Mouse (Mus musculus) midbrain, postnatal 0 days (tissue): Measurements from ENCODE around the gene Pxdc1. TPM values are rescaled to one million over a fixed set of nuclear protein-coding genes. Genes with fewer than 3 reads are reported as not detected.
A peak's percentile ranks its signal among the peaks of the same experiment; 100 is the strongest.

Source experiments
- ATAC-seq: fragments of 200-750 bp; cut with Nextera tagmentation; 2 replicates; pipeline ENCODE4 v1.8.0; 2017; ENCODE audit warnings: moderate number of reproducible peaks, mild to moderate bottlenecking, moderate TSS enrichment, moderate library complexity; ENCODE audit not compliant: low FRiP score
- DNase-seq: peaks from one replicate; pipeline ENCODE4 v3.0.0-alpha.2; 2015; ENCODE audit warnings: low spot score
- H3K27ac ChIP-seq: fragments of 300-500 bp; sonication (generic); 2 replicates; pipeline ENCODE4 v1.5.1; 2014; ENCODE audit warnings: low read depth, mild to moderate bottlenecking, low read length, mixed read lengths
- H3K27me3 ChIP-seq: fragments of 300-500 bp; sonication (generic); 2 replicates; pipeline ENCODE4 v1.6.1; 2014; ENCODE audit warnings: low read length, control low read depth, mixed read lengths; ENCODE audit not compliant: insufficient read depth
- H3K36me3 ChIP-seq: fragments of 300-500 bp; sonication (generic); 2 replicates; pipeline ENCODE4 v1.6.1; 2014; ENCODE audit warnings: low read length, control low read depth, mixed read lengths; ENCODE audit not compliant: insufficient read depth
- H3K4me1 ChIP-seq: fragments of 300-500 bp; sonication (generic); 2 replicates; pipeline ENCODE4 v1.6.1; 2014; ENCODE audit warnings: mild to moderate bottlenecking, control low read depth, antibody characterized with exemption, low read length, mixed read lengths; ENCODE audit not compliant: insufficient read depth
- H3K4me2 ChIP-seq: fragments of 300-500 bp; sonication (generic); 2 replicates; pipeline ENCODE4 v1.6.1; 2014; ENCODE audit warnings: low read depth, mild to moderate bottlenecking, low read length, mixed read lengths; ENCODE audit not compliant: poor library complexity, severe bottlenecking
- H3K4me3 ChIP-seq: fragments of 300-500 bp; sonication (generic); 2 replicates; pipeline ENCODE4 v1.5.1; 2014; ENCODE audit warnings: low read depth, mild to moderate bottlenecking, low read length, moderate library complexity
- H3K9ac ChIP-seq: fragments of 300-500 bp; sonication (generic); replicated peaks from 2 replicates; pipeline ENCODE4 v1.6.1; 2014; ENCODE audit warnings: mild to moderate bottlenecking, low read length, moderate library complexity, mixed read lengths; ENCODE audit not compliant: poor library complexity, severe bottlenecking
- H3K9me3 ChIP-seq: fragments of 300-500 bp; sonication (generic); 2 replicates; pipeline ENCODE4 v1.6.1; 2016; ENCODE audit warnings: low read length, control low read depth
- CTCF ChIP-seq: IDR thresholded peaks from 2 replicates; pipeline ENCODE4 v1.5.1; 2016; ENCODE audit warnings: antibody characterized with exemption, mild to moderate bottlenecking
- WGBS: fragments of 180-500 bp; shearing (Covaris S2); extraction: QIAGEN DNeasy Blood & Tissue Kit; methylation state at CpG from one replicate; pipeline ENCODE4 v1.1.7; 2014; 5-methylcytosine and 5-hydroxymethylcytosine counted together
- polyA plus RNA-seq: library from polyadenylated mRNA; unstranded; fragments of >200 nt; fragmentation: Nextera tagmentation; extraction: Ambion mirVana; gene quantifications from 2 replicates; pipeline ENCODE4 v1.2.1, GENCODE M21; 2015
- total RNA-seq: library from RNA; depleted of rRNA; stranded (reverse); fragments of >200 nt; gene quantifications from 2 replicates; pipeline ENCODE4 v1.2.3, GENCODE M21; 2014

Gene Pxdc1
- total and polyA plus RNA-seq, 2 experiments from 2014 or later: 7.8 to 12.7 TPM

DNA sequence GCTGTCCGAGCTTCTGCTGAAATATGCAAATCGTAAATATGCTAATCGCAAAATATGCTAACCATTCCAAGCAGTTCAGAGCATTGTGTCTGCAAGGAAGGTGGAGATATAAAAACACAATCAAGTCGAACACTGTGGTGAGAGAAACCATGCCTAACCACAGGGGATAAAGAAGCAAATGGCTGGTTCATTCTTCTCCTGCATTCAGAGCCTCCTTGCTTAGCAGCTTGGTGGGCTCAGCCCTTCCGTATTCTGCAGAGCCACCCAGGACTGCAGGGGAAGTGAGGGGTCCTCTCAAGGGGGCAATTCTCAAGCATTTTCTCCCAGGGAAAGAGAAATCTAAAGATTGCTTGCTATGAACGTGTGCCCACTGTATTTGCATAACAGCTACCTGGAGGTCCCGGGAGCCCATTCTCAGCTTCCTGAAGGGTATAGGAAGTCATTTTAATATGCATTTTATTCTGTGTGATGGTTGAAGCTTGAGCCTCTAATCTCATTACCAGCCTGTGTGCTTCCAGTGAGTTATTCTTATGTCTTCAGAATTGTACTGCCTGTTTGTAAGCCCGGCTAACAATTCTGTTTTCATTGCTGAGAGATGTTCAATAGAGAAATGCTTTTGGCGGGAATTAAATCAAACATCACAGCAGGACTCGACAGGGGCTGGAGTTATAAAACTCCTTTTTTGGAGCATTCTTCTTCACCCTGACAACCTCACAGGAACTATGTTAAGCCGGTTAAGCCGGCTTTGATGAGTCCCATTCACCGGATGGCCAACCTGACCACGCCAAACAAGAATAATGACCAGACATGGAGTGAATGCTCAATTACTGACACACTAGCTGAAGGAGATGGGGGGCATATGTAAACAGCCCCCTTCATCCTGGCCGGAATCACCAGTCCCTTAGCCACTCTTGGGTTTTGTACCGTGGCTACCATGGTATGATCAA lies 16.9 kb upstream of the Pxdc1 start:
- Histone ChIP-seq H3K36me3 (no peaks in the 10 kb centered on the region), H3K27ac (peak overlapping the region; percentile 28; the same call in 1 of the 2 replicates), H3K4me2 (peak overlapping the region; percentile 7), H3K4me1 (0 out of 2 replicates have a peak, but pooled peaks cover 3% of the 10 kb centered on the region), H3K9me3 (no peaks in the 10 kb centered on the region), H3K4me3 (no peak overlapping the region), H3K27me3 (no peaks in the 10 kb centered on the region), H3K9ac (no peak overlapping the region)
- no peak for TF ChIP-seq CTCF
- peak; percentile 60; the same call in 1 of the 2 replicates for ATAC-seq
- no peak for DNase-seq
- WGBS: 13% methylated on average over 16 of the region's 16 CpGs

GRCm38 (mm10) chr13:34667197-34667596 lies 13.9 kb upstream of the Pxdc1 start:
- 0 out of 2 replicates have a peak, but pooled peaks cover 3% of the 10 kb centered on the region for H3K4me1 ChIP-seq
- H3K9me3 ChIP-seq: no peaks in the 10 kb centered on the region
- no peak for ATAC-seq
- DNase-seq: no peak
- no peak overlapping the region for H3K9ac ChIP-seq
- no peak overlapping the region for H3K4me3 ChIP-seq
- H3K4me2 ChIP-seq: no peak overlapping the region
- H3K36me3 ChIP-seq: no peaks in the 10 kb centered on the region
- H3K27ac ChIP-seq: no peak overlapping the region
- 90% methylated on average over 8 of the region's 8 CpGs for WGBS
- H3K27me3 ChIP-seq: no peaks in the 10 kb centered on the region
- TF ChIP-seq CTCF: no peak

DNA sequence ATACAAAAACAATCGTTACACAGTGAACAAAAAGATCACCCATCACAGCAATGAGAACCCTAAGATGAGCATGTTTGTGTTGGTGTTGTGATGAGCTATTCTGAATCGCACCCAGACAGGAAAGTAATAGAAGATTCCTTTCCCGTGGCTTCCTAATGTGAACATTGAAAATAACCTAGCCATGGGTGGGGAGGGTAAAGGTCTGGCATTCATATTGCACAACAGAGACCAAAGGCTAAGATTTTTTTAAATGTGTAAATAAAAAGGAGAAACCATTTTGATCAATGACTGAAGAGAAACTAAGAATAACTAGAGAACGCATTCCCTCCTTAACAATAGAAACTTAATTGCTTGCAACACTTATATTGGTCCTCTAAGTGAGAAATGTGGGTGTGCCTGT lies 11.8 kb upstream of the Pxdc1 start:
- Histone ChIP-seq H3K4me3 (no peak overlapping the region), H3K27ac (no peak overlapping the region), H3K9ac (no peak overlapping the region), H3K4me2 (no peak overlapping the region), H3K27me3 (no peaks in the 10 kb centered on the region), H3K36me3 (no peaks in the 10 kb centered on the region), H3K4me1 (0 out of 2 replicates have a peak, but pooled peaks cover 2% of the 10 kb centered on the region), H3K9me3 (no peaks in the 10 kb centered on the region)
- no peak for ATAC-seq
- no peak for TF ChIP-seq CTCF
- DNase-seq: no peak
- 81% methylated on average over 4 of the region's 4 CpGs for WGBS

- DNase-seq (no peak), ATAC-seq (no peak)
- no peaks in the 10 kb centered on the region for H3K36me3 ChIP-seq
- no peak overlapping the region for H3K4me3 ChIP-seq
- H3K27me3 ChIP-seq: no peaks in the 10 kb centered on the region
- no peak overlapping the region for H3K9ac ChIP-seq
- H3K9me3 ChIP-seq: no peaks in the 10 kb centered on the region
- no peaks in the 10 kb centered on the region for H3K4me1 ChIP-seq
- WGBS: 86% methylated on average over 6 of the region's 6 CpGs
- H3K4me2 ChIP-seq: no peak overlapping the region
- no peak for TF ChIP-seq CTCF
- H3K27ac ChIP-seq: no peak overlapping the region
Observed at GRCm38 (mm10) chr13:34663762-34664161, 10.5 kb upstream of the Pxdc1 start.

GRCm38 (mm10) chr13:34659507-34659906 lies 6.2 kb upstream of the Pxdc1 start:
- no peak for ATAC-seq
- no peak overlapping the region for H3K4me3 ChIP-seq
- H3K36me3 ChIP-seq: no peaks in the 10 kb centered on the region
- H3K27ac ChIP-seq: no peak overlapping the region
- no peak overlapping the region for H3K9ac ChIP-seq
- H3K9me3 ChIP-seq: no peaks in the 10 kb centered on the region
- no peak overlapping the region for H3K4me2 ChIP-seq
- H3K27me3 ChIP-seq: 0 out of 2 replicates have a peak, but pooled peaks cover 2% of the 10 kb centered on the region
- TF ChIP-seq CTCF: no peak
- DNase-seq: no peak
- WGBS: 82% methylated on average over 4 of the region's 4 CpGs
- H3K4me1 ChIP-seq: no peaks in the 10 kb centered on the region

- no peaks in the 10 kb centered on the region for H3K9me3 ChIP-seq
- H3K36me3 ChIP-seq: no peaks in the 10 kb centered on the region
- H3K4me3 ChIP-seq: no peak overlapping the region
- H3K9ac ChIP-seq: no peak overlapping the region
- no peak for TF ChIP-seq CTCF
- H3K27ac ChIP-seq: no peak overlapping the region
- peaks cover 14% of the 10 kb centered on the region for H3K27me3 ChIP-seq
- ATAC-seq: no peak
- 88% methylated on average over 5 of the region's 5 CpGs for WGBS
- H3K4me2 ChIP-seq: no peak overlapping the region
- peaks cover 3% of the 10 kb centered on the region; the same call in 1 of the 2 replicates for H3K4me1 ChIP-seq
- no peak for DNase-seq
Observed at GRCm38 (mm10) chr13:34656351-34656750, 3.1 kb upstream of the Pxdc1 start.
